Mouse (Mus musculus): Measurements from ENCODE around the gene D7Ertd443e. TPM values are rescaled to one million over a fixed set of nuclear protein-coding genes. Genes with fewer than 3 reads are reported as not detected.

The D7Ertd443e gene
- not detected in 2 replicates for polyA plus RNA-seq (2014; fragmentation: Nextera tagmentation; extraction: Ambion mirVana)

DNA sequence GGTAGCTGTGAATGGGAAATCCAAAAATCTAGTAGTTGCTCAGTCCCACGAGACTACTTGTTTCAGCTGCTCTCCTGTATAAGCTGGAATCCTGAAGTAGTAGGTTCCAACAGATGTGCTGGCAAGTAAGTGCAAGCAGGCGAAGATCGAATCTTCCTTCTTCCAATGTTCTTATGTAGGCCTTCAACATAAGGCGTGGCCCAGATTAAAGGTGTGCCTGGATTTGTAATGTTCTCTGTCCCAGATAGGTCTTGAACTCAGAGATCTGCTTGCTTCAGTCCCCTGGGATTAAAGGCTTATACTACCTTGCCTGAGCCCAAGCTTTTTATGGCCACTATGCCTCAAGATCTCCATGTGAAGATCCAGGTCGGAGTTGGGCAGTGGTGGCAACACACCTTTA is at the start of gene D7Ertd443e:
TSS of gene D7Ertd443e (minus strand) at position 101 of the 400 bp plus-strand sequence.
- H3K9me3 ChIP-seq (ENCODE audit: control insufficient read depth, low read length), result no peaks in the 10 kb centered on the region
- H3K36me3 ChIP-seq (ENCODE audit: control insufficient read depth, insufficient read depth, low read length), result no peaks in the 10 kb centered on the region
- no peaks in the 10 kb centered on the region for H3K27me3 ChIP-seq (ENCODE audit: control insufficient read depth, insufficient read depth, low read length)
- H3K4me1 ChIP-seq (replicated peaks; ENCODE audit: control insufficient read depth, insufficient read depth, low read length), result no peaks in the 10 kb centered on the region
- ATAC-seq (replicated peaks; ENCODE audit: low FRiP score) (no peak), DNase-seq (ENCODE audit: low spot score) (no peak)
- 88% methylated on average over 5 of the region's 5 CpGs for WGBS
- no peak within 1 kb of the TSS for H3K4me2 ChIP-seq (ENCODE audit: low read depth, low read length, severe bottlenecking)
- no peak within 1 kb of the TSS for H3K27ac ChIP-seq (ENCODE audit: low read depth, low read length)
- H3K9ac ChIP-seq (ENCODE audit: low read length), result no peak within 1 kb of the TSS
- H3K4me3 ChIP-seq (ENCODE audit: low read depth, low read length), result no peak within 1 kb of the TSS

GRCm38 (mm10) chr7:134431681-134432080 is 46.2 kb upstream of the D7Ertd443e start:
- H3K27me3 ChIP-seq (ENCODE audit: control insufficient read depth, insufficient read depth, low read length), result no peaks in the 10 kb centered on the region
- H3K9me3 ChIP-seq (ENCODE audit: control insufficient read depth, low read length), result no peaks in the 10 kb centered on the region
- no peak overlapping the region for H3K4me2 ChIP-seq (ENCODE audit: low read depth, low read length, severe bottlenecking)
- H3K27ac ChIP-seq (ENCODE audit: low read depth, low read length), result no peak overlapping the region
- whole genome bisulfite sequencing, result 94% methylated on average over 3 of the region's 3 CpGs
- ATAC-seq (replicated peaks; ENCODE audit: low FRiP score), result no peak
- no peaks in the 10 kb centered on the region for H3K36me3 ChIP-seq (ENCODE audit: control insufficient read depth, insufficient read depth, low read length)
- DNase-seq (ENCODE audit: low spot score), result no peak
- H3K9ac ChIP-seq (ENCODE audit: low read length), result no peak overlapping the region
- no peaks in the 10 kb centered on the region for H3K4me1 ChIP-seq (replicated peaks; ENCODE audit: control insufficient read depth, insufficient read depth, low read length)
- H3K4me3 ChIP-seq (ENCODE audit: low read depth, low read length), result no peak overlapping the region

- H3K4me2 ChIP-seq (ENCODE audit: low read depth, low read length, severe bottlenecking), result no peak overlapping the region
- H3K27ac ChIP-seq (ENCODE audit: low read depth, low read length), result no peak overlapping the region
- H3K9ac ChIP-seq (ENCODE audit: low read length), result no peak overlapping the region
- 90% methylated on average over 2 of the region's 2 CpGs for WGBS
- H3K27me3 ChIP-seq (ENCODE audit: control insufficient read depth, insufficient read depth, low read length), result no peaks in the 10 kb centered on the region
- DNase-seq (ENCODE audit: low spot score) (no peak), ATAC-seq (replicated peaks; ENCODE audit: low FRiP score) (no peak)
- H3K9me3 ChIP-seq (ENCODE audit: control insufficient read depth, low read length), result no peaks in the 10 kb centered on the region
- no peaks in the 10 kb centered on the region for H3K36me3 ChIP-seq (ENCODE audit: control insufficient read depth, insufficient read depth, low read length)
- no peak overlapping the region for H3K4me3 ChIP-seq (ENCODE audit: low read depth, low read length)
- no peaks in the 10 kb centered on the region for H3K4me1 ChIP-seq (replicated peaks; ENCODE audit: control insufficient read depth, insufficient read depth, low read length)
Observed at GRCm38 (mm10) chr7:134428676-134429075, 43.2 kb upstream of the D7Ertd443e start.

DNA sequence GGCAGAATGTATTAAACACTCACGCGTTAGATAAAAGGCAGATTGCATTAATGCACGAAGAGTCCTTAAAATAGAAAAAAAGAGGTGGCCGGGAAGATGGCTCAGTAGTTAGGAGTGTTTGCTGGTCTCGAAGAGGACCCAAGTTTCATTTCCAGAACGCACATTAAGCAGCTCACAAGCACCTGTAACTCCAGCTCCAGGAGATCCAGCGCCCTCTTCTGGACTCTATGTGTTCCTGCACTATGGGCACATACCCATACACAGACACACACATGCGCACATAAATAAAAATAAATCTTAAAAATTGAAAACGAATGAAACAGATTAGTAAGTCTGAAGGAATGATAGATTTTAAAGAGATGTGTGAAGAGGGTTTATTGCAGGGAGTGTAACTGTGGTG is 29.6 kb upstream of the D7Ertd443e start:
- Histone ChIP-seq H3K4me3 (ENCODE audit: low read depth, low read length) (no peak overlapping the region), H3K9me3 (ENCODE audit: control insufficient read depth, low read length) (no peaks in the 10 kb centered on the region), H3K36me3 (ENCODE audit: control insufficient read depth, insufficient read depth, low read length) (no peaks in the 10 kb centered on the region), H3K9ac (ENCODE audit: low read length) (no peak overlapping the region), H3K27me3 (ENCODE audit: control insufficient read depth, insufficient read depth, low read length) (no peaks in the 10 kb centered on the region), H3K4me1 (replicated peaks; ENCODE audit: control insufficient read depth, insufficient read depth, low read length) (no peaks in the 10 kb centered on the region), H3K4me2 (ENCODE audit: low read depth, low read length, severe bottlenecking) (no peak overlapping the region), H3K27ac (ENCODE audit: low read depth, low read length) (no peak overlapping the region)
- no peak for ATAC-seq (replicated peaks; ENCODE audit: low FRiP score)
- WGBS, result 95% methylated on average over 9 of the region's 9 CpGs
- DNase-seq (ENCODE audit: low spot score), result no peak

DNA sequence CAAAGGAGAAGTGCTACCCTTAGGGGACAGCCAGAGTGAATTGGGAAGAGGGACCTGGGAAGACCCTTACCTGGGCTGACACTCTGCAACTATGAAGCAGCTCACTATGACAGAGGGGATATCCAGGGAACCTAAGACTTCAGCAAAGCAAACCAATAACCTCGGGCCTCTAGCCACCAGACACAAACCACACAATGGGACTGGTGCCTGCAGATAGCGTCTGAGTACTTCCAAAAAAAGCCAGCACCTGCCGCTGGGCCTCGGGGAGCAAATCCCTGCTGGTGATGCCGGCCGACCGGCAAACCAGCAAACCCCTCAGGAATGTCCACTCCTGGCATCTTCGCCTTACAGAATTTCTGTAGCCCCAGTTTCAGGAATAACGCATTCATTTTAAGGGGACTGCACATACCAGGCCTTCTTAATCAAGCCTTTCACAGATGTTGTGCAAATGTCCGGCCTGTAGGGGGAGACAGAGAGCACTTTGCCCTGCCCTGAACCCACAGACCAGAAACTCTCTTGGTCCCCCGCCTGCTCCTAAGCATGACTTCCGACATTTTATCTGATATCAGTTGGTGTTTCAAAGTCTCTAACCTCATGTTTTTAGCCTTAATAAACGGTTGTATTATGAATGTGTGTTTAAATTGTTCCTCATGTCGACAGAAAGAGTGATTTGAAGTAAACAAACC is 28.7 kb upstream of the D7Ertd443e start:
- WGBS, result 50% methylated on average over 14 of the region's 14 CpGs
- H3K4me2 ChIP-seq (ENCODE audit: low read depth, low read length, severe bottlenecking), result no peak overlapping the region
- no peaks in the 10 kb centered on the region for H3K27me3 ChIP-seq (ENCODE audit: control insufficient read depth, insufficient read depth, low read length)
- DNase-seq (ENCODE audit: low spot score), result peak; percentile 57
- H3K27ac ChIP-seq (ENCODE audit: low read depth, low read length), result no peak overlapping the region
- no peak for ATAC-seq (replicated peaks; ENCODE audit: low FRiP score)
- H3K4me1 ChIP-seq (replicated peaks; ENCODE audit: control insufficient read depth, insufficient read depth, low read length), result no peaks in the 10 kb centered on the region
- H3K4me3 ChIP-seq (ENCODE audit: low read depth, low read length), result no peak overlapping the region
- no peak overlapping the region for H3K9ac ChIP-seq (ENCODE audit: low read length)
- no peaks in the 10 kb centered on the region for H3K9me3 ChIP-seq (ENCODE audit: control insufficient read depth, low read length)
- no peaks in the 10 kb centered on the region for H3K36me3 ChIP-seq (ENCODE audit: control insufficient read depth, insufficient read depth, low read length)

- DNase-seq (ENCODE audit: low spot score) (peak; percentile 38), ATAC-seq (replicated peaks; ENCODE audit: low FRiP score) (no peak)
- 85% methylated on average over 13 of the region's 13 CpGs for WGBS
- Histone ChIP-seq H3K9me3 (ENCODE audit: control insufficient read depth, low read length) (no peaks in the 10 kb centered on the region), H3K4me2 (ENCODE audit: low read depth, low read length, severe bottlenecking) (no peak overlapping the region), H3K36me3 (ENCODE audit: control insufficient read depth, insufficient read depth, low read length) (no peaks in the 10 kb centered on the region), H3K27ac (ENCODE audit: low read depth, low read length) (no peak overlapping the region), H3K4me3 (ENCODE audit: low read depth, low read length) (no peak overlapping the region), H3K4me1 (replicated peaks; ENCODE audit: control insufficient read depth, insufficient read depth, low read length) (no peaks in the 10 kb centered on the region), H3K27me3 (ENCODE audit: control insufficient read depth, insufficient read depth, low read length) (no peaks in the 10 kb centered on the region), H3K9ac (ENCODE audit: low read length) (no peak overlapping the region)
Observed at GRCm38 (mm10) chr7:134408641-134409040, 23.2 kb upstream of the D7Ertd443e start.

DNA sequence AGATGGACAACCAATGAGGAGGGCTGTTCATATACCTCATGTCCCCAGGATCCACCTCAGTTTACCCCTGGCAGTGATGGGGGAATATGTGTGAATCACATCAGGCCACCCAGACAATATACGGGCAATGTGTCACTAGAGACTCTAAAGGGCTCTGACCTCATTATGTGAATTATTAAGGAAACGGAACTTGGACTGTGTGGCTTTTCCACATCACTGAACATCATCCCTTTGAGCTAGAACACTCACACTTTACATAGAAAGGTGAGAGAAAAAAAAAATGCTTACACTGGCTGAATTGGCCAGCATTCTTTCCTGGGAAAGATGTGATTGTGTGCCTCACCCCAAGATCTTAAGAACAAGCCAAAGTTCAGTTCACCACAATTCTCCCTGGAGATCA is 15.3 kb upstream of the D7Ertd443e start:
- 65% methylated on average over 2 of the region's 2 CpGs for WGBS
- Histone ChIP-seq H3K36me3 (ENCODE audit: control insufficient read depth, insufficient read depth, low read length) (no peaks in the 10 kb centered on the region), H3K4me2 (ENCODE audit: low read depth, low read length, severe bottlenecking) (no peak overlapping the region), H3K4me1 (replicated peaks; ENCODE audit: control insufficient read depth, insufficient read depth, low read length) (no peaks in the 10 kb centered on the region), H3K9ac (ENCODE audit: low read length) (no peak overlapping the region), H3K4me3 (ENCODE audit: low read depth, low read length) (no peak overlapping the region), H3K27ac (ENCODE audit: low read depth, low read length) (no peak overlapping the region), H3K27me3 (ENCODE audit: control insufficient read depth, insufficient read depth, low read length) (no peaks in the 10 kb centered on the region), H3K9me3 (ENCODE audit: control insufficient read depth, low read length) (no peaks in the 10 kb centered on the region)
- no peak for DNase-seq (ENCODE audit: low spot score)
- no peak for ATAC-seq (replicated peaks; ENCODE audit: low FRiP score)

DNA sequence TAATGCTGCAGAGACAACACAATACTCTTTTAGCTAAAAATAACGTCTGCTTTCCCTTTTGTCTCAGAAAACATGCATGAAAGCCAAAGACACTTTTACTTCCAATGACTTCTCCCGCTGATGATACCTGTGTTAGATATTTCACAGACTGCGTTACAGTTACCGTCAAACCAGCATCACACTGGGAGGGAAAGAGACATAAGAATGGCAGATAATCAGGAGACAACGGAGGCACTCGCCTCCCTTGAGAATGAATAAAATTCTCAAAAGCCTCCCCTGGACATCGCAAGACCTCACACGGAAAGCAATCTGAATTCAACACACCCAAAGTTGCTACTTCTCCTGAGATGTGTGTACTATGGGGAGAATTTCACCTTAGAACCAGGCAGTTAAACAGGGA is 11.3 kb upstream of the D7Ertd443e start:
- H3K27me3 ChIP-seq (ENCODE audit: control insufficient read depth, insufficient read depth, low read length), result no peaks in the 10 kb centered on the region
- WGBS, result 82% methylated on average over 8 of the region's 8 CpGs
- no peaks in the 10 kb centered on the region for H3K9me3 ChIP-seq (ENCODE audit: control insufficient read depth, low read length)
- no peak overlapping the region for H3K4me3 ChIP-seq (ENCODE audit: low read depth, low read length)
- no peaks in the 10 kb centered on the region for H3K36me3 ChIP-seq (ENCODE audit: control insufficient read depth, insufficient read depth, low read length)
- no peaks in the 10 kb centered on the region for H3K4me1 ChIP-seq (replicated peaks; ENCODE audit: control insufficient read depth, insufficient read depth, low read length)
- DNase-seq (ENCODE audit: low spot score) (no peak), ATAC-seq (replicated peaks; ENCODE audit: low FRiP score) (no peak)
- no peak overlapping the region for H3K27ac ChIP-seq (ENCODE audit: low read depth, low read length)
- H3K9ac ChIP-seq (ENCODE audit: low read length), result no peak overlapping the region
- no peak overlapping the region for H3K4me2 ChIP-seq (ENCODE audit: low read depth, low read length, severe bottlenecking)

DNA sequence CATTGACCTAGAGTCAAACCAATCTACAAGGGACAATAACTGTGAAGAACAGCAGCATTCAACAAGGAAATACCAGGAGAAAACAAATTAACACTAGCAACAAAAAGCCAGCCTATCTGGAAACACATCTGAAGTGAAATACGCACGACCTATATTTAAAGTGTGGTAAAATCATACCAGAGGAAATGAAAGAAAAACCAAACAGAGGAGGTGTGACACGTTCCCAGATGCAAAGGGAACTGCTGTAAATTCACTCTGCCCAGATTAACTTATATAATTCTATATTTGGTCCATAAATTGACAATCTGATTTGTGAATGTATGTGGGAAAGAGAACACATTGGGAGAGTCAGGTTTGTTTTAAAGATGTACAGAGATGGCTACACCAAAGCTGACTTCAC is 2.7 kb downstream of the D7Ertd443e start:
- Histone ChIP-seq H3K27me3 (ENCODE audit: control insufficient read depth, insufficient read depth, low read length) (no peaks in the 10 kb centered on the region), H3K4me3 (ENCODE audit: low read depth, low read length) (no peak overlapping the region), H3K4me1 (replicated peaks; ENCODE audit: control insufficient read depth, insufficient read depth, low read length) (no peaks in the 10 kb centered on the region), H3K4me2 (ENCODE audit: low read depth, low read length, severe bottlenecking) (no peak overlapping the region), H3K9me3 (ENCODE audit: control insufficient read depth, low read length) (no peaks in the 10 kb centered on the region), H3K27ac (ENCODE audit: low read depth, low read length) (no peak overlapping the region), H3K9ac (ENCODE audit: low read length) (no peak overlapping the region), H3K36me3 (ENCODE audit: control insufficient read depth, insufficient read depth, low read length) (no peaks in the 10 kb centered on the region)
- ATAC-seq (replicated peaks; ENCODE audit: low FRiP score) (no peak), DNase-seq (ENCODE audit: low spot score) (no peak)
- WGBS, result 76% methylated on average over 3 of the region's 3 CpGs
